Mouse (Mus musculus) layer of hippocampus, postnatal 36 days (tissue): ENCODE results near the gene Vtcn1. TPM values are rescaled to one million over a fixed set of nuclear protein-coding genes. Genes with fewer than 3 reads are reported as not detected.

Source experiments
- DNase-seq, 2 experiments: peaks; one replicate each; pipeline ENCODE4 v3.0.0; 2022
- total RNA-seq, 2 experiments: library from RNA; stranded (reverse); gene quantifications; 2 replicates each; pipeline ENCODE4 v1.2.3; 2021

The Vtcn1 gene
- total RNA-seq, 2 experiments from 2014 or later: not detected

- DNase-seq: peak; percentile 99 to 100
These were observed 96.7 kb downstream of the Vtcn1 start, which contains the start of gene Trim45 for GRCm38 (mm10) chr3:100921825-100922505. Gene Trim45, plus strand, starts transcription at chr3:100922202.

GRCm38 (mm10) chr3:100922506-100923375 is 97.5 kb downstream of the Vtcn1 start:
- no peak for DNase-seq

- no peak for DNase-seq
These were observed 98.9 kb downstream of the Vtcn1 start for GRCm38 (mm10) chr3:100924065-100924732.

- DNase-seq: no peak
These were observed 99.9 kb downstream of the Vtcn1 start for GRCm38 (mm10) chr3:100925176-100925575.

- no peak for DNase-seq
These were observed 106.2 kb downstream of the Vtcn1 start for GRCm38 (mm10) chr3:100931332-100932076.

GRCm38 (mm10) chr3:100932077-100932944 is 107.1 kb downstream of the Vtcn1 start:
- DNase-seq: no peak

- no peak for DNase-seq
These were observed 110.3 kb downstream of the Vtcn1 start for GRCm38 (mm10) chr3:100935521-100935920.

GRCm38 (mm10) chr3:100936201-100936600 is 110.9 kb downstream of the Vtcn1 start:
- DNase-seq: no peak

GRCm38 (mm10) chr3:100938211-100938610 is 113.0 kb downstream of the Vtcn1 start:
- DNase-seq: no peak

- DNase-seq: no peak
These were observed 115.3 kb downstream of the Vtcn1 start for GRCm38 (mm10) chr3:100940496-100941037.

Other genes starting within 250 kb of the Vtcn1 start
- gene Man1a2, start 140.0 kb upstream of the Vtcn1 start, total RNA-seq: 100 to 1,000 TPM; 128 to 140 TPM
- gene Trim45, start 96.7 kb downstream of the Vtcn1 start, total RNA-seq: 1 to 10 TPM; 8.1 to 8.8 TPM
- gene Ttf2, start 144.2 kb downstream of the Vtcn1 start, total RNA-seq: 1 to 10 TPM; 1.1 to 1.3 TPM
- under 1 TPM; 0.25 to 0.48 TPM for gene Cd101, start 204.1 kb downstream of the Vtcn1 start, total RNA-seq